Mouse (Mus musculus) heart, adult 8-10 months (tissue): ENCODE data around the gene Olfr406. TPM values are rescaled to one million over a fixed set of nuclear protein-coding genes. Genes with fewer than 3 reads are reported as not detected.

Source experiments
- DNase-seq: peaks from one replicate; pipeline ENCODE4 v3.0.0; 2022; ENCODE audit warnings: low spot score
- total RNA-seq, 4 experiments: library from RNA; stranded (reverse); gene quantifications; 2 replicates each; pipeline ENCODE4 v1.2.4; 2022

The Olfr406 gene
- total RNA-seq = not detected

GRCm38 (mm10) chr11:74259508-74259907 is at the start of gene Olfr406:
TSS of gene Olfr406 (plus strand) at chr11:74259808.
- no peak for DNase-seq

GRCm38 (mm10) chr11:74211279-74211678 is 48.3 kb upstream of the Olfr406 start, which contains the start of gene Olfr43:
TSS of gene Olfr43 (minus strand) at chr11:74211379.
- DNase-seq = no peak

- DNase-seq = no peak
These were observed 18.4 kb upstream of the Olfr406 start for GRCm38 (mm10) chr11:74241201-74241600.

GRCm38 (mm10) chr11:74283436-74283835 is 23.8 kb downstream of the Olfr406 start, which contains the start of gene Olfr59:
TSS of gene Olfr59 (plus strand) at chr11:74283736.
- DNase-seq = no peak

GRCm38 (mm10) chr11:74287256-74287655 is 27.6 kb downstream of the Olfr406 start:
- no peak for DNase-seq

Other genes starting within 250 kb of the Olfr406 start
- gene Olfr139, start 203.3 kb upstream of the Olfr406 start, total RNA-seq = not detected
- gene Olfr399, start 203.2 kb upstream of the Olfr406 start, total RNA-seq = not detected
- gene Zfp616, start 189.9 kb upstream of the Olfr406 start, total RNA-seq = not detected
- not detected for gene Olfr401, start 146.1 kb upstream of the Olfr406 start, total RNA-seq
- gene Olfr402, start 106.3 kb upstream of the Olfr406 start, total RNA-seq = not detected
- gene Olfr403, start 73.6 kb upstream of the Olfr406 start, total RNA-seq = not detected
- not detected for gene Olfr43, start 48.4 kb upstream of the Olfr406 start, total RNA-seq
- gene Olfr59, start 23.9 kb downstream of the Olfr406 start, total RNA-seq = not detected
- not detected for gene Olfr410, start 78.2 kb downstream of the Olfr406 start, total RNA-seq
- gene Olfr411, start 92.8 kb downstream of the Olfr406 start, total RNA-seq = not detected
- not detected for gene Olfr412, start 102.3 kb downstream of the Olfr406 start, total RNA-seq